Mouse (Mus musculus) intestine, postnatal 0 days (tissue): ENCODE measurements around the gene Snx18. TPM values are rescaled to one million over a fixed set of nuclear protein-coding genes. Genes with fewer than 3 reads are reported as not detected.

ENCODE experiments used
- ATAC-seq: fragments of 200-750 bp; cut with Nextera tagmentation; 2 replicates; pipeline ENCODE4 v1.8.0; 2017; ENCODE audit warnings: mild to moderate bottlenecking, moderate TSS enrichment, moderate library complexity
- H3K27ac ChIP-seq: fragments of 300-500 bp; sonication (generic); 2 replicates; pipeline ENCODE4 v1.5.1; 2014; ENCODE audit warnings: mild to moderate bottlenecking, low read depth, low read length, moderate library complexity
- H3K27me3 ChIP-seq: fragments of 300-500 bp; sonication (generic); replicated peaks from 2 replicates; pipeline ENCODE4 v1.6.1; 2014; ENCODE audit warnings: low read length, mixed read lengths; ENCODE audit not compliant: control insufficient read depth, insufficient read depth
- H3K36me3 ChIP-seq: fragments of 300-500 bp; sonication (generic); 2 replicates; pipeline ENCODE4 v1.6.1; 2014; ENCODE audit warnings: mild to moderate bottlenecking, moderate library complexity; ENCODE audit not compliant: control insufficient read depth, insufficient read depth
- H3K4me1 ChIP-seq: fragments of 300-500 bp; sonication (generic); replicated peaks from 2 replicates; pipeline ENCODE4 v1.6.1; 2014; ENCODE audit warnings: antibody characterized with exemption, low read length, mixed read lengths; ENCODE audit not compliant: control insufficient read depth, insufficient read depth
- H3K4me2 ChIP-seq: fragments of 300-500 bp; sonication (generic); replicated peaks from 2 replicates; pipeline ENCODE4 v1.6.1; 2014; ENCODE audit warnings: low read depth, mild to moderate bottlenecking, moderate library complexity
- H3K4me3 ChIP-seq: fragments of 300-500 bp; sonication (generic); 2 replicates; pipeline ENCODE4 v1.5.1; 2014; ENCODE audit warnings: low read depth, low read length
- H3K9ac ChIP-seq: fragments of 300-500 bp; sonication (generic); 2 replicates; pipeline ENCODE4 v1.6.1; 2014; ENCODE audit warnings: mild to moderate bottlenecking, low read depth, low read length
- H3K9me3 ChIP-seq: fragments of 300-500 bp; sonication (generic); 2 replicates; pipeline ENCODE4 v1.6.1; 2016; ENCODE audit warnings: mixed run types; ENCODE audit not compliant: control insufficient read depth
- CTCF ChIP-seq: sonication (generic); IDR thresholded peaks from 2 replicates; pipeline ENCODE4 v1.5.1; 2016; ENCODE audit warnings: low read depth, mild to moderate bottlenecking, control low read depth, antibody characterized with exemption, moderate library complexity
- WGBS: fragments of 180-500 bp; shearing (Covaris S2); extraction: QIAGEN DNeasy Blood & Tissue Kit; methylation state at CpG from one replicate; pipeline ENCODE4 v1.1.7; 2014; 5-methylcytosine and 5-hydroxymethylcytosine counted together
- polyA plus RNA-seq: library from polyadenylated mRNA; unstranded; fragments of >200 nt; fragmentation: Nextera tagmentation; extraction: Ambion mirVana; gene quantifications from 2 replicates; pipeline ENCODE4 v1.2.1, GENCODE M21; 2015

The Snx18 gene
- polyA plus RNA-seq, 1 experiment from 2014 or later = 13.2 TPM

- Histone ChIP-seq H3K27me3 (no peaks in the 10 kb centered on the region), H3K4me3 (no peak overlapping the region), H3K27ac (no peak overlapping the region), H3K9me3 (no peaks in the 10 kb centered on the region), H3K9ac (no peak overlapping the region), H3K4me2 (no peak overlapping the region), H3K36me3 (peaks cover 3% of the 10 kb centered on the region; the same call in 1 of the 2 replicates), H3K4me1 (peaks cover 8% of the 10 kb centered on the region; the same call in 1 of the 2 replicates)
- no peak for ATAC-seq
- no peak for TF ChIP-seq CTCF
- 84% methylated on average over 18 of the region's 18 CpGs for WGBS
Measured at GRCm38 (mm10) chr13:113606741-113607358, 11.5 kb downstream of the Snx18 start.

- TF ChIP-seq CTCF = no peak
- Histone ChIP-seq H3K27me3 (no peaks in the 10 kb centered on the region), H3K36me3 (peaks cover under 1% of the 10 kb centered on the region; the same call in 1 of the 2 replicates), H3K4me1 (peaks cover 8% of the 10 kb centered on the region; the same call in 1 of the 2 replicates), H3K9me3 (no peaks in the 10 kb centered on the region), H3K4me3 (no peak overlapping the region), H3K9ac (no peak overlapping the region), H3K4me2 (no peak overlapping the region), H3K27ac (no peak overlapping the region)
- WGBS = 88% methylated on average over 14 of the region's 14 CpGs
- no peak for ATAC-seq
Measured at GRCm38 (mm10) chr13:113606131-113606530, 12.2 kb downstream of the Snx18 start.

GRCm38 (mm10) chr13:113605693-113606092, 12.7 kb downstream of the Snx18 start:
- TF ChIP-seq CTCF = no peak
- no peak for ATAC-seq
- Histone ChIP-seq H3K27ac (no peak overlapping the region), H3K4me2 (no peak overlapping the region), H3K9ac (no peak overlapping the region), H3K4me3 (no peak overlapping the region), H3K4me1 (peaks cover 8% of the 10 kb centered on the region; the same call in 1 of the 2 replicates), H3K36me3 (no peaks in the 10 kb centered on the region), H3K27me3 (no peaks in the 10 kb centered on the region), H3K9me3 (no peaks in the 10 kb centered on the region)
- whole genome bisulfite sequencing = 86% methylated on average over 10 of the region's 10 CpGs

GRCm38 (mm10) chr13:113604321-113604720, 14.0 kb downstream of the Snx18 start:
- Histone ChIP-seq H3K36me3 (no peaks in the 10 kb centered on the region), H3K4me2 (no peak overlapping the region), H3K27ac (no peak overlapping the region), H3K9me3 (no peaks in the 10 kb centered on the region), H3K9ac (no peak overlapping the region; the same call in 1 of the 2 replicates), H3K27me3 (no peaks in the 10 kb centered on the region), H3K4me3 (no peak overlapping the region), H3K4me1 (0 out of 2 replicates have a peak, but pooled peaks cover 6% of the 10 kb centered on the region)
- 57% methylated on average over 6 of the region's 6 CpGs for WGBS
- no peak for TF ChIP-seq CTCF
- no peak for ATAC-seq

GRCm38 (mm10) chr13:113602882-113603342, 15.5 kb downstream of the Snx18 start:
- peak overlapping the region; percentile 65 for H3K27ac ChIP-seq
- H3K9me3 ChIP-seq = no peaks in the 10 kb centered on the region
- H3K36me3 ChIP-seq = no peaks in the 10 kb centered on the region
- TF ChIP-seq CTCF = no peak
- ATAC-seq = peak; percentile 88
- no peaks in the 10 kb centered on the region for H3K27me3 ChIP-seq
- H3K4me3 ChIP-seq = no peak overlapping the region
- 45% methylated on average over 17 of the region's 17 CpGs for WGBS
- H3K4me1 ChIP-seq = 0 out of 2 replicates have a peak, but pooled peaks cover 6% of the 10 kb centered on the region
- H3K9ac ChIP-seq = peak overlapping the region; percentile 27; the same call in 1 of the 2 replicates
- peak overlapping the region; percentile 57 for H3K4me2 ChIP-seq

- 0 out of 2 replicates have a peak, but pooled peaks cover 6% of the 10 kb centered on the region for H3K4me1 ChIP-seq
- H3K9ac ChIP-seq = no peak overlapping the region
- H3K4me2 ChIP-seq = no peak overlapping the region
- no peak for TF ChIP-seq CTCF
- no peak for ATAC-seq
- H3K27ac ChIP-seq = peak overlapping the region; percentile 28; the same call in 1 of the 2 replicates
- 71% methylated on average over 12 of the region's 12 CpGs for WGBS
- H3K9me3 ChIP-seq = no peaks in the 10 kb centered on the region
- no peaks in the 10 kb centered on the region for H3K27me3 ChIP-seq
- no peak overlapping the region for H3K4me3 ChIP-seq
- H3K36me3 ChIP-seq = no peaks in the 10 kb centered on the region
Measured at GRCm38 (mm10) chr13:113601831-113602604, 16.3 kb downstream of the Snx18 start.
